In the genomic region with DNA sequence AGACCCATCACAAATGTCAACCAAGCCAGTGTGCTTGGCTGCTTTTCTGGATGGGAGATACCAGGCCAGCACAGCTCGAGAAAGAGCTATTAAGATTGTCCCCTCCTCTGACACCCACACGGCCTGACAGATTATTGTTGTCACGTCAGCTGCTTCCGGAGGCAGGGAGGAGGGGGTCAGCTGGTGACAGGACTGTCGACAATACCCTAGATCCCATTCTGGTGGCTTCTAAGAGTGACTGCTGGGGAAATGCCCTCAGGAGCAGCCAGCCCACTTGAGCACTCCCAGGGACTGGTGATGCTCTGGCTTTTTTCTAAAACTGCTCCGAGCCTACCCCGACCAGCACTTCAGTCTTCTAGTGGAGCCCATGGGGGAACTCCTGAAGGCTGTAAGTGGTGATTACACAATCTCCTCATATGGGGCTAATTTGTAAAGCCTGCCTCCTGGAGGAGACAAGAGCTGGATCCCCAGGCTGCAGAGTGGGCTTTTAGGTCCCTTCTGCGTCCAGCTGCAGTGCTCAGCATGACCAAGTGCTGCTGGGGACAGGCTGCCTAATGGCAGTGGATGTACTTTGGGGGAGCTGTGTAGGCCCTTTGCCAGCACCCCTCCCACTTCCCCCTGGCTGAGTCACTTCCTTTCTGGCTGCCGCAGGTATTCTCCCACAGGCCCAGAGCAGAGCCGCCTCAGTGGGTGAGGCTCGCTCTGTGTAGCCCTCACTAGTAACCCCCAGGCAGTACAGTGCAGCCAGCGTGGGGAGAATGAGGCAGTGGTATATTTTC, we compare ENCODE assay signal across 8 mouse cellular contexts. TPM values are rescaled to one million over a fixed set of nuclear protein-coding genes. Genes with fewer than 3 reads are reported as not detected.
DNase-seq lines count a peak whose midpoint lies in the region; ATAC-seq and TF ChIP-seq lines count a peak whose summit lies in the region.

No protein-coding gene starts in this region.

- no peaks in the 10 kb centered on the region for H3K9me3 ChIP-seq in forebrain, embryonic 13.5 days (replicated peaks)
- no peaks in the 10 kb centered on the region for H3K9me3 ChIP-seq in liver, postnatal 0 days (ENCODE audit: low read length)
- H3K9me3 ChIP-seq in neural tube, embryonic 15.5 days (replicated peaks), result no peaks in the 10 kb centered on the region

- H3K27ac ChIP-seq in forebrain, embryonic 13.5 days, result peak overlapping the region; percentile 49
- H3K27ac ChIP-seq in liver, postnatal 0 days (ENCODE audit: low read depth), result peak overlapping the region; percentile 91
- peak overlapping the region; percentile 82 for H3K27ac ChIP-seq in neural tube, embryonic 15.5 days (replicated peaks)

- peaks cover 6% of the 10 kb centered on the region for H3K36me3 ChIP-seq in C2C12 (ENCODE audit: control insufficient read depth, insufficient read depth)
- H3K36me3 ChIP-seq in forebrain, embryonic 13.5 days (ENCODE audit: poor library complexity, severe bottlenecking), result no peaks in the 10 kb centered on the region
- H3K36me3 ChIP-seq in liver, postnatal 0 days (replicated peaks; ENCODE audit: insufficient read depth, low read length), result no peaks in the 10 kb centered on the region
- H3K36me3 ChIP-seq in neural tube, embryonic 15.5 days, result no peaks in the 10 kb centered on the region

- 16% methylated on average over 12 of the region's 12 CpGs for WGBS in forebrain, embryonic 13.5 days
- 14% methylated on average over 12 of the region's 12 CpGs for WGBS in liver, postnatal 0 days (ENCODE audit: insufficient replicate concordance)
- 5% methylated on average over 12 of the region's 12 CpGs for WGBS in neural tube, embryonic 15.5 days

- DNase-seq in adrenal gland, postnatal 14 days, result peak; percentile 86
- DNase-seq in heart, postnatal 10 days, result peak; percentile 87 to 91
- peak; percentile 79 to 87 for DNase-seq in kidney, postnatal 4 days
- DNase-seq in liver, postnatal 0 days, result peak; percentile 78
- DNase-seq in testis, postnatal 14 days (ENCODE audit: low spot score), result peak; percentile 52

- H3K27me3 ChIP-seq in C2C12 (ENCODE audit: control insufficient read depth, insufficient read depth, insufficient read length), result no peaks in the 10 kb centered on the region
- no peaks in the 10 kb centered on the region for H3K27me3 ChIP-seq in forebrain, embryonic 13.5 days
- H3K27me3 ChIP-seq in liver, postnatal 0 days (ENCODE audit: insufficient read depth, low read length), result no peaks in the 10 kb centered on the region
- no peaks in the 10 kb centered on the region for H3K27me3 ChIP-seq in neural tube, embryonic 15.5 days (replicated peaks)

- no peak for TF ChIP-seq CTCF in C2C12 (IDR thresholded peaks at IDR 0.05; ENCODE audit: control insufficient read depth, insufficient read depth, insufficient read length)
- TF ChIP-seq CTCF in liver, postnatal 0 days (IDR thresholded peaks at IDR 0.05; ENCODE audit: low read depth), result peak; percentile 49

- peak overlapping the region; percentile 68 for H3ac ChIP-seq in C2C12 (ENCODE audit: control insufficient read depth, insufficient read length, low read depth)

- TF ChIP-seq EP300 in liver, postnatal 0 days (IDR thresholded peaks at IDR 0.05; ENCODE audit: low read depth), result no peak

- H3K79me3 ChIP-seq in C2C12 (ENCODE audit: low read depth), result peaks cover 63% of the 10 kb centered on the region

- no peak overlapping the region for H3K4me3 ChIP-seq in C2C12 (ENCODE audit: insufficient read depth, poor library complexity, severe bottlenecking)
- no peak overlapping the region for H3K4me3 ChIP-seq in forebrain, embryonic 13.5 days
- H3K4me3 ChIP-seq in liver, postnatal 0 days (ENCODE audit: low read depth, low read length), result 0 out of 2 replicates have a peak overlapping the region, but pooled peaks have one; percentile 0
- no peak overlapping the region for H3K4me3 ChIP-seq in neural tube, embryonic 15.5 days (replicated peaks)

- H3K4me2 ChIP-seq in forebrain, embryonic 13.5 days, result peak overlapping the region; percentile 24
- H3K4me2 ChIP-seq in liver, postnatal 0 days (ENCODE audit: low read depth, low read length), result peak overlapping the region; percentile 55
- peak overlapping the region; percentile 36 for H3K4me2 ChIP-seq in neural tube, embryonic 15.5 days

- H3K4me1 ChIP-seq in forebrain, embryonic 13.5 days, result peaks cover 47% of the 10 kb centered on the region
- H3K4me1 ChIP-seq in liver, postnatal 0 days (ENCODE audit: insufficient read depth), result peaks cover 54% of the 10 kb centered on the region
- H3K4me1 ChIP-seq in neural tube, embryonic 15.5 days, result peaks cover 75% of the 10 kb centered on the region

- peaks cover 86% of the 10 kb centered on the region for H3K79me2 ChIP-seq in C2C12 (ENCODE audit: control insufficient read depth, insufficient read depth)

- peak; percentile 45 for ATAC-seq in forebrain, embryonic 13.5 days
- ATAC-seq in liver, postnatal 0 days, result peak; percentile 63
- peak; percentile 42 for ATAC-seq in neural tube, embryonic 15.5 days (ENCODE audit: low FRiP score)

- intact Hi-C loops in heart, postnatal 10 days (cut with DNase I), result loop anchor here (5.0 kb wide), 1 partner anchor 152 kb away; a partner anchor contains a TSS

- peak overlapping the region; percentile 27 for H3K9ac ChIP-seq in forebrain, embryonic 13.5 days
- peak overlapping the region; percentile 49 for H3K9ac ChIP-seq in liver, postnatal 0 days (replicated peaks)
- H3K9ac ChIP-seq in neural tube, embryonic 15.5 days (replicated peaks), result peak overlapping the region; percentile 17; the same call in 1 of the 2 replicates

TF ChIP-seq in C2C12, 6 proteins besides CTCF, POLR2A, EP300 and RAD21:
- TF ChIP-seq MAX (IDR thresholded peaks at IDR 0.05) (peak; percentile 98), MYOD1 (IDR thresholded peaks at IDR 0.05; ENCODE audit: control insufficient read depth, insufficient read length, low read depth) (no peak), USF1 (IDR thresholded peaks at IDR 0.05; ENCODE audit: low read depth) (peak; percentile 93), CEBPB (IDR thresholded peaks at IDR 0.05; ENCODE audit: low read depth) (peak; percentile 79), FOSL1 (IDR thresholded peaks at IDR 0.05; ENCODE audit: insufficient read depth, low read length, poor library complexity, severe bottlenecking) (peak; percentile 55), MYOG (IDR thresholded peaks at IDR 0.05; ENCODE audit: control insufficient read depth, extremely low read depth, insufficient read length) (no peak)
TF ChIP-seq in C2C12: peak in this region for 4.

RNA-seq across cellular contexts. Expression of a gene that starts 6.8 kb away (rescaled TPM):
- polyA plus RNA-seq in C2C12 (2012; fragmentation: generic; extraction: Trizol), result 11.0 TPM
- 39.2 and 48.2 TPM in 2 replicates for total RNA-seq in adrenal gland, postnatal 14 days (2021)
- 34.2 and 36.1 TPM in 2 replicates for polyA plus RNA-seq in forebrain, embryonic 13.5 days (2015; fragmentation: Nextera tagmentation; extraction: Ambion mirVana)
- total RNA-seq in heart, postnatal 10 days (2021), result 10 to 100 TPM; 22.8 to 32.7 TPM
- 11.3 and 12.1 TPM in 2 replicates for polyA plus RNA-seq in liver, postnatal 0 days (2015; fragmentation: Nextera tagmentation; extraction: Ambion mirVana)
- polyA plus RNA-seq in neural tube, embryonic 15.5 days (2015; fragmentation: Nextera tagmentation; extraction: Ambion mirVana), result 28.1 and 29.9 TPM in 2 replicates

RNA-seq across cellular contexts. Expression of a gene that starts 14.1 kb away (rescaled TPM):
- 37.9 TPM for polyA plus RNA-seq in C2C12 (2012; fragmentation: generic; extraction: Trizol)
- 17.9 and 20.6 TPM in 2 replicates for total RNA-seq in adrenal gland, postnatal 14 days (2021)
- 55.9 and 56.0 TPM in 2 replicates for polyA plus RNA-seq in forebrain, embryonic 13.5 days (2015; fragmentation: Nextera tagmentation; extraction: Ambion mirVana)
- 10 to 100 TPM; 11.0 to 14.3 TPM for total RNA-seq in heart, postnatal 10 days (2021)
- polyA plus RNA-seq in liver, postnatal 0 days (2015; fragmentation: Nextera tagmentation; extraction: Ambion mirVana), result 24.7 and 27.7 TPM in 2 replicates
- 48.5 and 51.6 TPM in 2 replicates for polyA plus RNA-seq in neural tube, embryonic 15.5 days (2015; fragmentation: Nextera tagmentation; extraction: Ambion mirVana)

RNA-seq across cellular contexts. Expression of a gene that starts 37.0 kb away (rescaled TPM):
- polyA plus RNA-seq in C2C12 (2012; fragmentation: generic; extraction: Trizol), result 51.6 TPM
- 27.6 and 32.3 TPM in 2 replicates for total RNA-seq in adrenal gland, postnatal 14 days (2021)
- 7.9 and 8.1 TPM in 2 replicates for polyA plus RNA-seq in forebrain, embryonic 13.5 days (2015; fragmentation: Nextera tagmentation; extraction: Ambion mirVana)
- total RNA-seq in heart, postnatal 10 days (2021), result 10 to 100 TPM; 36.3 to 37.0 TPM
- polyA plus RNA-seq in liver, postnatal 0 days (2015; fragmentation: Nextera tagmentation; extraction: Ambion mirVana), result 17.1 and 17.7 TPM in 2 replicates
- polyA plus RNA-seq in neural tube, embryonic 15.5 days (2015; fragmentation: Nextera tagmentation; extraction: Ambion mirVana), result 13.3 and 19.1 TPM in 2 replicates

RNA-seq across cellular contexts. Expression of a gene that starts 52.2 kb away (rescaled TPM):
- polyA plus RNA-seq in C2C12 (2012; fragmentation: generic; extraction: Trizol), result 11.1 TPM
- 5.2 and 5.8 TPM in 2 replicates for total RNA-seq in adrenal gland, postnatal 14 days (2021)
- polyA plus RNA-seq in forebrain, embryonic 13.5 days (2015; fragmentation: Nextera tagmentation; extraction: Ambion mirVana), result 27.8 and 37.7 TPM in 2 replicates
- total RNA-seq in heart, postnatal 10 days (2021), result 1 to 10 TPM; 3.5 to 4.1 TPM
- 0.90 and 1.5 TPM in 2 replicates for polyA plus RNA-seq in liver, postnatal 0 days (2015; fragmentation: Nextera tagmentation; extraction: Ambion mirVana)
- 37.4 and 38.3 TPM in 2 replicates for polyA plus RNA-seq in neural tube, embryonic 15.5 days (2015; fragmentation: Nextera tagmentation; extraction: Ambion mirVana)

RNA-seq across cellular contexts. Expression of a gene that starts 52.7 kb away (rescaled TPM):
- polyA plus RNA-seq in C2C12 (2012; fragmentation: generic; extraction: Trizol), result 0.27 TPM
- total RNA-seq in adrenal gland, postnatal 14 days (2021), result 3.7 and 4.8 TPM in 2 replicates
- 0.39 and 0.41 TPM in 2 replicates for polyA plus RNA-seq in forebrain, embryonic 13.5 days (2015; fragmentation: Nextera tagmentation; extraction: Ambion mirVana)
- total RNA-seq in heart, postnatal 10 days (2021), result 1 to 10 TPM; 2.1 to 2.7 TPM
- polyA plus RNA-seq in liver, postnatal 0 days (2015; fragmentation: Nextera tagmentation; extraction: Ambion mirVana), result 2.4 and 2.7 TPM in 2 replicates
- 1.4 and 2.6 TPM in 2 replicates for polyA plus RNA-seq in neural tube, embryonic 15.5 days (2015; fragmentation: Nextera tagmentation; extraction: Ambion mirVana)
